Mouse (Mus musculus) bone marrow, adult 2 months (tissue): Measurements from ENCODE around the gene Stk35.

Experiments
- CTCF ChIP-seq: fragments of 200-500 bp; IDR thresholded peaks from 2 replicates; pipeline ENCODE4 v1.5.1; 2011; ENCODE audit warnings: low read length, control low read depth; ENCODE audit not compliant: control insufficient read depth, insufficient read depth
- POLR2A ChIP-seq: fragments of 200-500 bp; IDR thresholded peaks from 2 replicates; pipeline ENCODE4 v1.6.1; 2011; ENCODE audit warnings: low read depth, mild to moderate bottlenecking, control low read depth, low read length, borderline replicate concordance; ENCODE audit not compliant: control insufficient read depth

DNA sequence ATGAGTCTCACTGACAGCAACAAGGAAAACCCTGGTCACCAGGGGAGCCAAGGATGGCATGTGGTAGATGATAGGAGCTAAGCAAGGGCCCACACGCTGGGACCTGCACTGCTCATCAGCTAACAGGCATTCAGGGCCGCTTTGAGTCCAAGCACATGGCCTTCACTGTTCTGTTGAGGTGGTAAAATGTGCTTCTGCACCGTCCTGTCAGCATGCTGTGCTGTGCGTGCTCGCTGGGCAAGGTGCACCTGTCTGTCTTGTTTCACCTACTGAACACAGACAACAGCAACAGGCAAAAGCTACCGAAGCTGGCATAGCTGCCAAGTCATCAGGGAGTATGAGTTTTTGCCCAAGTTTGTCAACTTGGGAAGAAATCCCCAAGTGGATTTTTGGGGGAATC is 23.9 kb downstream of the Stk35 start:
- TF ChIP-seq CTCF (no peak), POLR2A (no peak)
